In genomic region chr14:56963969-56964734, GRCm38 (mm10) we compare ENCODE assay signal across 8 mouse cellular contexts.
A peak's percentile ranks its signal among the peaks of the same experiment; 100 is the strongest.
DNase-seq lines count a peak whose midpoint lies in the region; ATAC-seq lines count a peak whose summit lies in the region.

No protein-coding gene starts in this region.

- no peaks in the 10 kb centered on the region for H3K27me3 ChIP-seq in heart, embryonic 14.5 days (ENCODE audit: control insufficient read depth, insufficient read depth, low read length)
- no peaks in the 10 kb centered on the region for H3K27me3 ChIP-seq in heart, embryonic 11.5 days (ENCODE audit: control insufficient read depth, insufficient read depth, low read length)
- H3K27me3 ChIP-seq in forebrain, embryonic 15.5 days: no peaks in the 10 kb centered on the region

- ATAC-seq in heart, embryonic 14.5 days (ENCODE audit: insufficient number of reproducible peaks, insufficient read depth, low FRiP score, low read depth): peak; percentile 35; the same call in 1 of the 2 replicates
- ATAC-seq in heart, embryonic 11.5 days (replicated peaks; ENCODE audit: insufficient number of reproducible peaks, low FRiP score, low TSS enrichment): no peak
- peak; percentile 27; the same call in 1 of the 2 replicates for ATAC-seq in forebrain, embryonic 15.5 days (replicated peaks)

- no peak overlapping the region for H3K9ac ChIP-seq in heart, embryonic 14.5 days (ENCODE audit: low read length)
- no peak overlapping the region for H3K9ac ChIP-seq in heart, embryonic 11.5 days (ENCODE audit: low read depth, low read length)
- no peak overlapping the region for H3K9ac ChIP-seq in forebrain, embryonic 15.5 days (replicated peaks)

- WGBS in heart, embryonic 14.5 days: 61% methylated on average over 2 of the region's 2 CpGs
- WGBS in heart, embryonic 11.5 days (ENCODE audit: insufficient replicate concordance): 63% methylated on average over 2 of the region's 2 CpGs
- 66% methylated on average over 2 of the region's 2 CpGs for WGBS in forebrain, embryonic 15.5 days

- no peak overlapping the region for H3K4me3 ChIP-seq in heart, embryonic 14.5 days (ENCODE audit: control insufficient read depth in 1 of 2, insufficient read depth in 1 of 2, low read depth in 1 of 2, low read length in 2 of 2)
- H3K4me3 ChIP-seq in heart, embryonic 11.5 days (ENCODE audit: low read depth, low read length): no peak overlapping the region
- no peak overlapping the region for H3K4me3 ChIP-seq in forebrain, embryonic 15.5 days

- peaks cover 43% of the 10 kb centered on the region for H3K36me3 ChIP-seq in heart, embryonic 14.5 days (ENCODE audit: control insufficient read depth, insufficient read depth, low read length)
- H3K36me3 ChIP-seq in heart, embryonic 11.5 days (ENCODE audit: control insufficient read depth, insufficient read depth, low read length): no peaks in the 10 kb centered on the region; the same call in none of the 2 replicates
- H3K36me3 ChIP-seq in forebrain, embryonic 15.5 days: peaks cover 26% of the 10 kb centered on the region

- H3K4me1 ChIP-seq in heart, embryonic 14.5 days (ENCODE audit: control insufficient read depth in 2 of 2, insufficient read depth in 2 of 2, low read length in 2 of 2): peaks cover 2 to 6% of the 10 kb centered on the region in 2 experiments
- H3K4me1 ChIP-seq in heart, embryonic 11.5 days (ENCODE audit: control insufficient read depth, insufficient read depth, low read length): 0 out of 2 replicates have a peak, but pooled peaks cover 2% of the 10 kb centered on the region
- no peaks in the 10 kb centered on the region for H3K4me1 ChIP-seq in forebrain, embryonic 15.5 days

- H3K27ac ChIP-seq in heart, embryonic 14.5 days (replicated peaks in 1 of 2; ENCODE audit: control insufficient read depth in 1 of 2, insufficient read depth in 1 of 2, low read depth in 2 of 2, low read length in 2 of 2): no peak overlapping the region
- H3K27ac ChIP-seq in heart, embryonic 11.5 days (ENCODE audit: low read depth, low read length): no peak overlapping the region
- no peak overlapping the region for H3K27ac ChIP-seq in forebrain, embryonic 15.5 days (replicated peaks)

- DNase-seq in thymus, postnatal 0 days (ENCODE audit: low spot score): peak; percentile 59
- DNase-seq in thymus, adult 18-20 months: no peak
- peak; percentile 51 for DNase-seq in mesoderm, embryonic 11.5 days (ENCODE audit: low read depth, low spot score)
- no peak for DNase-seq in gastrocnemius, postnatal 25 days
- DNase-seq in ovary, postnatal 10 days (ENCODE audit: low spot score): no peak

- no peak overlapping the region for H3K4me2 ChIP-seq in heart, embryonic 14.5 days (ENCODE audit: low read length)
- H3K4me2 ChIP-seq in heart, embryonic 11.5 days: no peak overlapping the region
- H3K4me2 ChIP-seq in forebrain, embryonic 15.5 days (replicated peaks): no peak overlapping the region

- no peaks in the 10 kb centered on the region for H3K9me3 ChIP-seq in heart, embryonic 14.5 days (ENCODE audit: control insufficient read depth, low read length)
- no peaks in the 10 kb centered on the region for H3K9me3 ChIP-seq in heart, embryonic 11.5 days (replicated peaks; ENCODE audit: control insufficient read depth, low read length)
- H3K9me3 ChIP-seq in forebrain, embryonic 15.5 days: no peaks in the 10 kb centered on the region

Comparison
In these comparisons a context has a peak if more than half of its experiments do, and no peak if none do; other contexts are left out.
1. DNase-seq: peak in thymus, postnatal 0 days (single experiment) and mesoderm, embryonic 11.5 days (single experiment); none in thymus, adult 18-20 months (0 of 2), gastrocnemius, postnatal 25 days (single experiment) and ovary, postnatal 10 days (single experiment).